Mouse (Mus musculus): Measurements from ENCODE around the gene Gfral. TPM values are rescaled to one million over a fixed set of nuclear protein-coding genes. Genes with fewer than 3 reads are reported as not detected.

Gene Gfral
- not detected in 2 replicates for polyA plus RNA-seq (2012; rRNA removed)

DNA sequence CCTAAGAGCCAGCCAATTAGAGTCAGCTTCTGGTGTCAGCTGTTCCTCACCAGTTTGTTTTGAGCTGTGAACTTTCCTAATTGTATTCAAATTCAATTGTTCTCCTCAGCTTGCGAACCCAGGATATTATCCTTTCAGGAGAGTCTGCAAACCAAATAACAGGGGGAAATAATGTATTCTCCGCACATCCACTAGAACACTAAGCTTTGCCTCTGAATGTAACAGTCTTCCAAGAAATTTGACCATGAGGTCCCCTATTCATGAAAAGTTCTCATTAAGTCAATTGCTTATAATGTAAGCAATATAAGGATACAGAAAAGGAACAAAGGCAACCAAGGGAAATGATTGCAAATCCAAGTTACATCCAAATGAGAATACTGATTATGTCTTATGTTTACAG is at the start of gene Gfral:
Gene Gfral, minus strand, starts transcription at position 101 of the 400 bp plus-strand sequence.
- Histone ChIP-seq H3K4me3 (replicated peaks; ENCODE audit: extremely low read depth, low read depth, low read length) (no peak within 1 kb of the TSS), H3K4me1 (ENCODE audit: control insufficient read depth, insufficient read depth, low read length) (no peaks in the 10 kb centered on the region)
- DNase-seq: no peak
- TF ChIP-seq CTCF (IDR thresholded peaks at IDR 0.05; ENCODE audit: insufficient read depth, low read length): no peak
- no peak for TF ChIP-seq POLR2A (IDR thresholded peaks at IDR 0.05; ENCODE audit: borderline replicate concordance, extremely low read depth, low read depth, low read length)
- 82% methylated on average over 2 of the region's 2 CpGs for WGBS

DNA sequence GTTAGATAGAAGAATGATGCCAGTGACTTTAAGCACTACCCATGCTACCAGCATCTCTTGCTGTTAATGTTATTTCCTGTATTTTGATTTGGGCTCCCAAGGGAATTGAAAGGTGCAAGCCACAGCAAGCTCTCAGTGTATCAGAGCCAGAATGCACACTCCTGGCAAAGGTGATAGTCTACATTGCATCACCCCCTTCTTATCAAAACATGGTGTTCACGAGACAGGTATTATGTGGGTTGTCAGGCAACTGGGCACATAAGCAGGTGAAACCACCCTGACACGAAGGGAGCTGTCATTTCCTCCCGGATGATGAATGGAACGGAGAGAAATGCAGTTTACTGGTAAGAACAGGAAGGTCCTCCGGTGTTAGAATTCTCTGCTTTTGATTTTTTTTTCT is 44.3 kb upstream of the Gfral start:
- TF ChIP-seq CTCF (IDR thresholded peaks at IDR 0.05; ENCODE audit: insufficient read depth, low read length) (no peak), POLR2A (IDR thresholded peaks at IDR 0.05; ENCODE audit: borderline replicate concordance, extremely low read depth, low read depth, low read length) (no peak)
- Histone ChIP-seq H3K4me1 (ENCODE audit: control insufficient read depth, insufficient read depth, low read length) (no peaks in the 10 kb centered on the region), H3K4me3 (replicated peaks; ENCODE audit: extremely low read depth, low read depth, low read length) (no peak overlapping the region)
- WGBS: 56% methylated on average over 5 of the region's 5 CpGs
- no peak for DNase-seq

DNA sequence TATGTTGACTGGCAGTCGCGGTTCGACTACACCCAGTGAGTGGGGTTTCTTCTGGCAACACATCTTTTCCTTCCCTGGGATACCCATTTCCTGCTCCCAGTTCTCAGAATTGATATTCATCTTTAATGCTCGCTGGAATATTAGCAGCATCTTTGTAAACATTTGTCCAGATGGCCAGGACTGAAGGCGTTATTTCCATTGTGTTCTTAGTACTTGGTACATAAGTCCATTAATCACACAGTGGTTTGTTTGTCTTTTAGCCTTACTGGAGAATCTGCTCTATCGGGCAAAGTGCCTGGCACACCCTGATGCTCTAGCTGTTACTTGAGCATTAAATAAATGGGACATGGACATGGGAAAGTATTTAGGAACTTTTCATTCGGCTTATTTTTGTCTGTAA is 39.1 kb upstream of the Gfral start:
- Histone ChIP-seq H3K4me3 (replicated peaks; ENCODE audit: extremely low read depth, low read depth, low read length) (no peak overlapping the region), H3K4me1 (ENCODE audit: control insufficient read depth, insufficient read depth, low read length) (no peaks in the 10 kb centered on the region; the same call in 1 of the 2 replicates)
- 38% methylated on average over 7 of the region's 7 CpGs for WGBS
- no peak for DNase-seq
- TF ChIP-seq CTCF (IDR thresholded peaks at IDR 0.05; ENCODE audit: insufficient read depth, low read length): no peak
- no peak for TF ChIP-seq POLR2A (IDR thresholded peaks at IDR 0.05; ENCODE audit: borderline replicate concordance, extremely low read depth, low read depth, low read length)

DNA sequence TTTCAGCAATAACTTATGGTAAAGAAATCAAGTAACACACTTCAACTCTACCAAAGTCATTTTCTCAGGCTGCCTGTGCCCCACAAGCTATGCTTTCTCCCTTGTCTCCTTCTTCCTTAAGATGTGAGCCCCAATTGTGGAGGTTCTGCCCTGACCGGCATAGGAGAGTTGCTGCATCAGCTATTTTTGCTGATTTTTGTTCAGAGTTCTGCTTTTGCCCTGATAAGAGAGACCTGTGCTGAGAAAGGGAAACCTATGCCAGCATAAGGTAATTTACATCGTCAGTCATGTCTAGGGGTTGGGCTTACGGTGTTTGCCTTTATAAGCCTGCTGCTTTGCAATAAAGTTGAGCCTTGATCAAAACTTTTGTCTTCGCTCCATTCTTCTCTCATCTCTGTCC is 38.7 kb upstream of the Gfral start:
- no peak for DNase-seq
- Histone ChIP-seq H3K4me3 (replicated peaks; ENCODE audit: extremely low read depth, low read depth, low read length) (no peak overlapping the region), H3K4me1 (ENCODE audit: control insufficient read depth, insufficient read depth, low read length) (no peaks in the 10 kb centered on the region; the same call in 1 of the 2 replicates)
- TF ChIP-seq CTCF (IDR thresholded peaks at IDR 0.05; ENCODE audit: insufficient read depth, low read length) (no peak), POLR2A (IDR thresholded peaks at IDR 0.05; ENCODE audit: borderline replicate concordance, extremely low read depth, low read depth, low read length) (no peak)
- WGBS: 63% methylated on average over 4 of the region's 4 CpGs

DNA sequence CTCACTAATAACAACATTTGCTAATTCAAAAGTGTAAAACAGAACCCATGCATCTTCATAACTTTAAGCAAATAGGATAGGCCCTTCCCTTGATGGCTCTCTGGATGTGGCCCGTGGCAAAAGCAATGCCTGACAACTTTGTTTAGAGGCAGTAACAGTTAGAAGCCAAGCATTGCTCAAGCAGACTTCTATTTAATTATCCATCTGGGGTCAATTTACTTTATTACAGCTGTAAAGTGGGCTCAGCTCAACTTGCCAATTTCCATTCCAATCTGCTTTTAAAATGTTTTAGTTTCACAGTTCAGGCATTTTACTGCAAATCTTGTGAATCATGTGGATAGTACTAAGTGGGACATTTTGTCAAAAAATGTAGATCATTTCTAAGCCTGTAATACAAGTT is 28.9 kb upstream of the Gfral start:
- H3K4me3 ChIP-seq (replicated peaks; ENCODE audit: extremely low read depth, low read depth, low read length): no peak overlapping the region
- TF ChIP-seq CTCF (IDR thresholded peaks at IDR 0.05; ENCODE audit: insufficient read depth, low read length) (no peak), POLR2A (IDR thresholded peaks at IDR 0.05; ENCODE audit: borderline replicate concordance, extremely low read depth, low read depth, low read length) (no peak)
- no peak for DNase-seq
- WGBS: 60% methylated on average over 1 of the region's 1 CpGs
- H3K4me1 ChIP-seq (ENCODE audit: control insufficient read depth, insufficient read depth, low read length): no peaks in the 10 kb centered on the region

DNA sequence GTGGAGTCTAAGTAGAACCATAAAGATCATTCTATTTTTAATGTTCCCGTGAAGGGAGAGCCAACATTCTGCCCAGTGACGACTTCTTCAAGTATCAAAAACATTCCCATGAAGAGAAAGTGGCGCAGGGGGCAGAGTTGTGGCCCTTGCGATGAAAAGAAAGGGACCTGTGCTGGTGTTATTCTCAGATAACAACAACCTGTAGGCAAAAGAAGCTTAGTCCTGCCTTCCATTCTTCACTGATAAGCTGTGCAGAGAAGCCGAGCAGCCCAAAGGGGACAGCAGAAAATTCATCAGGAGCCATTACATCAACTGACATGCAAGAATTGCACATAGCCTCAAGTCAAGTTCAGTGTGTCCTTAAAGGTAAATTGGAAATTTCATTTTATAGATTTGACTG is 24.5 kb upstream of the Gfral start:
- TF ChIP-seq CTCF (IDR thresholded peaks at IDR 0.05; ENCODE audit: insufficient read depth, low read length) (no peak), POLR2A (IDR thresholded peaks at IDR 0.05; ENCODE audit: borderline replicate concordance, extremely low read depth, low read depth, low read length) (no peak)
- H3K4me3 ChIP-seq (replicated peaks; ENCODE audit: extremely low read depth, low read depth, low read length): no peak overlapping the region
- H3K4me1 ChIP-seq (ENCODE audit: control insufficient read depth, insufficient read depth, low read length): peaks cover 2% of the 10 kb centered on the region; the same call in 1 of the 2 replicates
- no peak for DNase-seq
- WGBS: 81% methylated on average over 5 of the region's 5 CpGs

DNA sequence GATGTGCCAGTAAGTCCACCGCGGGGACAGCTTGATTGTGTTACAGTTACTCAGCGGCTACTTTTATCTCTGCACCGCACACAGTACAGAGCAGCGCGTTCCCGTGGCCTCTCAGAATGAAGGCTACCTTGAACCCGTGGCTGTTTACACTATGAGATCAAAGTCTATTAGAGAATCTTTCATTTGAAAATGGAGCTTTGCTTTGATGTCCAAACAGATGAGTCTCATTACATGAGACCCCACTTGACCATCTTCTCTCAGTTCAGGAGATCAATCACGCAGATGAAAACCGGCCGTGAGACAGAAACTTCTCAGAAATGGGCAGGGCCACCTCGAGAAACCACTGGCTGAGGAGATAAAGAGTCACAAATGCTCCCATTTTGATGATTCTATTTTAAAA is 23.8 kb upstream of the Gfral start:
- WGBS: 23% methylated on average over 12 of the region's 12 CpGs
- peaks cover 2% of the 10 kb centered on the region; the same call in 1 of the 2 replicates for H3K4me1 ChIP-seq (ENCODE audit: control insufficient read depth, insufficient read depth, low read length)
- DNase-seq: no peak
- TF ChIP-seq POLR2A (IDR thresholded peaks at IDR 0.05; ENCODE audit: borderline replicate concordance, extremely low read depth, low read depth, low read length): no peak
- no peak for TF ChIP-seq CTCF (IDR thresholded peaks at IDR 0.05; ENCODE audit: insufficient read depth, low read length)
- no peak overlapping the region for H3K4me3 ChIP-seq (replicated peaks; ENCODE audit: extremely low read depth, low read depth, low read length)

DNA sequence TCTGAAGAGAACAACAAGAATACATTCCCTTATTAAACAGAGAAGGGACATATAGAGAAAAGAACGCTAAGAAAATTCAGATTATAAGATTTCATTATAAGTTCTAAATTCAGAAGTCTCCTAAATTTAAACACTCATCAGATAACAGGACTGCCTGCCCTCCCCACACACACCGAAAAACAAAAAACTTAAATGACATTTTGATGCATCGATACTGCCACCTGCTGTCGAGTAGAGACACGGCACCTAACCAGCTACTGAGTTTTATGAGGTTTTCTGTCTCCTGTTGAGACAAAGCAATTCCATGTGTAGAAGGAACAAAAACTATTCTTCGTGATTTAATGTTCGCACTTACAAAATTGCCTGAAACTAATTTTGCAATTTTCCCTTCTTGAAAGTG is 23.2 kb upstream of the Gfral start:
- TF ChIP-seq CTCF (IDR thresholded peaks at IDR 0.05; ENCODE audit: insufficient read depth, low read length) (peak; percentile 50), POLR2A (IDR thresholded peaks at IDR 0.05; ENCODE audit: borderline replicate concordance, extremely low read depth, low read depth, low read length) (no peak)

DNA sequence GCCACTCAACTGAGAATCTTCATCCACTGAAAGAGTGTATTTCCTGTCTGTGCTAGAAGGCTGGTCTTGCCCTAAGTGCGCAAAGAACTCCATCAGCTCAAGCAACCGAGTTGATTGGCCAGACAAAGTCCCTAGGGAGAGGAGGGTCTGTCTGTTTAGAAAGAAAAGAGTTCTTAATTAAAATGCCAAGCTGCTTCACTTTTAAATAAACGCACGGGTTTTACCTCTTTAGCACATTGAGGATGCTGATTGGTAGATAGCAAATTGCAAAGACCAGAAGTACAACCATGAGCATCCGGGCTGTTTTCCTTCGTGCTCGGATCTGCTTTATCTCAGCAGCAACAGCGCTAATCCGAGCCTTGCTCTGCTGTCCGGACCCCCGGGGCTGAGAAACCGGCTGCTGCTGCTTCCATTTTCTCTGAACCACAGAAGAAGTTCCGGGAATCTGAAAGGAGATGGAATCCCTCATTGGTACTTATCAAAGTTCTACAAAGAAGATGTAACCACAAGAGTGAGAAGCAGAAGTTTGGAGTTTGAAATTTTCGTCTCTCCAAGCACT is 22.6 kb upstream of the Gfral start:
- DNase-seq: peak; percentile 11
- TF ChIP-seq CTCF (IDR thresholded peaks at IDR 0.05; ENCODE audit: insufficient read depth, low read length): no peak
- TF ChIP-seq POLR2A (IDR thresholded peaks at IDR 0.05; ENCODE audit: borderline replicate concordance, extremely low read depth, low read depth, low read length): no peak
- Histone ChIP-seq H3K4me1 (ENCODE audit: control insufficient read depth, insufficient read depth, low read length) (peaks cover 2% of the 10 kb centered on the region; the same call in 1 of the 2 replicates), H3K4me3 (replicated peaks; ENCODE audit: extremely low read depth, low read depth, low read length) (peak overlapping the region; percentile 54)
- 4% methylated on average over 14 of the region's 14 CpGs for WGBS

More for the DNA sequence above, 23.2 kb upstream of the Gfral start:
- peaks cover 2% of the 10 kb centered on the region; the same call in 1 of the 2 replicates for H3K4me1 ChIP-seq (ENCODE audit: control insufficient read depth, insufficient read depth, low read length)
- peak; percentile 52 for DNase-seq
- 1% methylated on average over 7 of the region's 7 CpGs for WGBS
- H3K4me3 ChIP-seq (replicated peaks; ENCODE audit: extremely low read depth, low read depth, low read length): no peak overlapping the region

DNA sequence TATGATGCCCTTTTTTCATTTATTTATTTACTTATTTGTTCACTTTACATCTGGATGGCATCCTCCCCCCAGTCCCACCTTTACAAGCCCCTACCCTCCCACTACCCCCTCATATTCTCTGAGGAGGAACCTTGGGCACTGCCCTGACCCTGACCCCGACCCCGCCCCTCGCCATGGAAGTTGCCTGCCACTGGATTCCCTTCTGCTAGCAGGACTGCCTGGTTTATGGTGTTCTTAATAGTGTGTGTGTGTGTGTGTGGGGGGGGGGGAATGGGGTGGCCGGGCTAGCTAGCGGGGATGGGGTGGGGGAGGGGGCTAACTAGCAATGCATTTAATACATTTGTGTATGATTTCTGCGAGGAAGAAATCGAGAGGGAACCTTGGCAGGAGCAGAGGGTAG is 21.4 kb upstream of the Gfral start:
- TF ChIP-seq CTCF (IDR thresholded peaks at IDR 0.05; ENCODE audit: insufficient read depth, low read length): no peak
- no peak for TF ChIP-seq POLR2A (IDR thresholded peaks at IDR 0.05; ENCODE audit: borderline replicate concordance, extremely low read depth, low read depth, low read length)

More for the DNA sequence above, 21.4 kb upstream of the Gfral start:
- peaks cover 2% of the 10 kb centered on the region; the same call in 1 of the 2 replicates for H3K4me1 ChIP-seq (ENCODE audit: control insufficient read depth, insufficient read depth, low read length)
- DNase-seq: no peak
- 70% methylated on average over 7 of the region's 7 CpGs for WGBS
- H3K4me3 ChIP-seq (replicated peaks; ENCODE audit: extremely low read depth, low read depth, low read length): no peak overlapping the region

All from lung, adult 2 months (tissue).